Mouse (Mus musculus): ENCODE measurements at regions not wholly inside any gene's neighbourhood (a gene's known extent, or its start where the extent isn't known, plus 50 kb on each side); places are given as distances from the start of the nearest gene placed in this dataset.

GRCm38 (mm10) chr2:107609872-107610559 is 319.6 kb downstream of the Kcna4 start:
- Histone ChIP-seq H3K4me3 (replicated peaks) (no peak overlapping the region), H3K9ac (no peak overlapping the region), H3K9me3 (no peaks in the 10 kb centered on the region), H3K4me2 (no peak overlapping the region), H3K27ac (no peak overlapping the region), H3K36me3 (replicated peaks) (no peaks in the 10 kb centered on the region), H3K27me3 (no peaks in the 10 kb centered on the region), H3K4me1 (0 out of 2 replicates have a peak, but pooled peaks cover 6% of the 10 kb centered on the region)
- ATAC-seq (ENCODE audit: low FRiP score): no peak
- 55% methylated on average over 5 of the region's 5 CpGs for whole genome bisulfite sequencing

GRCm38 (mm10) chr2:107611811-107612210 is 321.4 kb downstream of the Kcna4 start:
- H3K4me2 ChIP-seq: no peak overlapping the region
- H3K27me3 ChIP-seq: no peaks in the 10 kb centered on the region
- 0 out of 2 replicates have a peak, but pooled peaks cover 6% of the 10 kb centered on the region for H3K4me1 ChIP-seq
- H3K27ac ChIP-seq: no peak overlapping the region
- H3K9ac ChIP-seq: no peak overlapping the region
- no peak overlapping the region for H3K4me3 ChIP-seq (replicated peaks)
- ATAC-seq (ENCODE audit: low FRiP score): 0 out of 2 replicates have a peak, but pooled peaks have one; percentile 17
- 31% methylated on average over 5 of the region's 5 CpGs for WGBS
- H3K36me3 ChIP-seq (replicated peaks): no peaks in the 10 kb centered on the region
- no peaks in the 10 kb centered on the region for H3K9me3 ChIP-seq

- ATAC-seq (ENCODE audit: low FRiP score): no peak
- Histone ChIP-seq H3K4me2 (no peak overlapping the region), H3K36me3 (replicated peaks) (no peaks in the 10 kb centered on the region), H3K27ac (no peak overlapping the region), H3K4me3 (replicated peaks) (no peak overlapping the region), H3K9ac (no peak overlapping the region), H3K4me1 (0 out of 2 replicates have a peak, but pooled peaks cover 6% of the 10 kb centered on the region), H3K9me3 (no peaks in the 10 kb centered on the region), H3K27me3 (no peaks in the 10 kb centered on the region)
- WGBS: 11% methylated on average over 2 of the region's 2 CpGs
Observed at GRCm38 (mm10) chr2:107612221-107612620, 321.8 kb downstream of the Kcna4 start.

- no peak for ATAC-seq (ENCODE audit: low FRiP score)
- Histone ChIP-seq H3K27me3 (no peaks in the 10 kb centered on the region), H3K36me3 (replicated peaks) (no peaks in the 10 kb centered on the region), H3K4me1 (0 out of 2 replicates have a peak, but pooled peaks cover 6% of the 10 kb centered on the region), H3K9ac (no peak overlapping the region), H3K4me2 (no peak overlapping the region), H3K4me3 (replicated peaks) (no peak overlapping the region), H3K9me3 (no peaks in the 10 kb centered on the region), H3K27ac (no peak overlapping the region)
- 70% methylated on average over 3 of the region's 3 CpGs for WGBS
Observed at GRCm38 (mm10) chr2:107614715-107615114, 324.3 kb downstream of the Kcna4 start.

- Histone ChIP-seq H3K4me3 (replicated peaks) (no peak overlapping the region), H3K4me2 (no peak overlapping the region), H3K9me3 (no peaks in the 10 kb centered on the region), H3K4me1 (no peaks in the 10 kb centered on the region), H3K9ac (no peak overlapping the region), H3K27me3 (no peaks in the 10 kb centered on the region), H3K27ac (no peak overlapping the region), H3K36me3 (replicated peaks) (no peaks in the 10 kb centered on the region)
- no peak for ATAC-seq (ENCODE audit: low FRiP score)
Observed at GRCm38 (mm10) chr2:107627458-107627857, 337.0 kb downstream of the Kcna4 start.

GRCm38 (mm10) chr2:107659176-107659575 is 368.7 kb downstream of the Kcna4 start:
- Histone ChIP-seq H3K27me3 (no peaks in the 10 kb centered on the region), H3K9ac (no peak overlapping the region), H3K9me3 (no peaks in the 10 kb centered on the region), H3K4me3 (replicated peaks) (no peak overlapping the region), H3K27ac (no peak overlapping the region), H3K36me3 (replicated peaks) (no peaks in the 10 kb centered on the region), H3K4me2 (no peak overlapping the region), H3K4me1 (no peaks in the 10 kb centered on the region)
- no peak for ATAC-seq (ENCODE audit: low FRiP score)
